Mouse (Mus musculus): Measurements from ENCODE around the gene Pitpnm1. TPM values are rescaled to one million over a fixed set of nuclear protein-coding genes. Genes with fewer than 3 reads are reported as not detected.

Pitpnm1 gene
- polyA plus RNA-seq, 1 experiment, result not detected

DNA sequence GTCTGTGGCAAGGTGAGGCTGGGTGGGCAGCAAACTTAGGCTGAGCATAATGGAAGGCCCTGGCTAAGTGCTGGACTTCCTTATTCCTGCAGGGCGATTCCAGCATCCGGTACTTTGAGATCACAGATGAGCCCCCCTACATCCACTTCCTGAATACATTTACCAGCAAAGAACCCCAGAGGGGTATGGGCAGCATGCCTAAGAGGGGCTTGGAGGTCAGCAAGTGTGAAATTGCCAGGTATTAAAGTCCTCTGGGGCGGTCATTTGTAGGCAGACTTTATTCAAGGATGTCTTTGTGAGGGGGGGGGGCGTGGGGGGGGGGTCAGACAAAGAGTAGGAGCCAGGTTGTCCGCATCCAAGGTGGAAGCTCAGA, 51.7 kb downstream of the Pitpnm1 start:
- H3K4me3 ChIP-seq (ENCODE audit: insufficient read depth, low read depth, low read length), result no peak overlapping the region
- no peak overlapping the region; the same call in 1 of the 2 replicates for H3K27ac ChIP-seq (ENCODE audit: insufficient read depth, low read depth, low read length)
- peaks cover 32% of the 10 kb centered on the region for H3K4me1 ChIP-seq (ENCODE audit: control insufficient read depth, insufficient read depth, low read length)
- WGBS, result 70% methylated on average over 5 of the region's 5 CpGs
- TF ChIP-seq CTCF (IDR thresholded peaks at IDR 0.05; ENCODE audit: insufficient read depth, low read depth, low read length) (no peak), POLR2A (IDR thresholded peaks at IDR 0.05; ENCODE audit: insufficient read depth, low read depth, low read length) (no peak)

- no peak for TF ChIP-seq CTCF (IDR thresholded peaks at IDR 0.05; ENCODE audit: insufficient read depth, low read depth, low read length)
- TF ChIP-seq POLR2A (IDR thresholded peaks at IDR 0.05; ENCODE audit: insufficient read depth, low read depth, low read length), result no peak
- Histone ChIP-seq H3K27ac (ENCODE audit: insufficient read depth, low read depth, low read length) (no peak overlapping the region; the same call in 1 of the 2 replicates), H3K4me3 (ENCODE audit: insufficient read depth, low read depth, low read length) (no peak overlapping the region), H3K4me1 (ENCODE audit: control insufficient read depth, insufficient read depth, low read length) (peaks cover 28% of the 10 kb centered on the region)
- 91% methylated on average over 5 of the region's 5 CpGs for WGBS
Observed at GRCm38 (mm10) chr19:4151898-4152297, 52.1 kb downstream of the Pitpnm1 start.

GRCm38 (mm10) chr19:4152445-4153231, 52.8 kb downstream of the Pitpnm1 start:
- Histone ChIP-seq H3K4me3 (ENCODE audit: insufficient read depth, low read depth, low read length) (no peak overlapping the region), H3K27ac (ENCODE audit: insufficient read depth, low read depth, low read length) (no peak overlapping the region)
- TF ChIP-seq POLR2A (IDR thresholded peaks at IDR 0.05; ENCODE audit: insufficient read depth, low read depth, low read length) (no peak), CTCF (IDR thresholded peaks at IDR 0.05; ENCODE audit: insufficient read depth, low read depth, low read length) (no peak; the same call in 1 of the 2 replicates)

GRCm38 (mm10) chr19:4153232-4153654, 53.4 kb downstream of the Pitpnm1 start, which contains the start of gene Ptprcap:
Ptprcap (plus strand) TSS chr19:4153604.
- Histone ChIP-seq H3K4me1 (ENCODE audit: control insufficient read depth, insufficient read depth, low read length) (peaks cover 24% of the 10 kb centered on the region), H3K27ac (ENCODE audit: insufficient read depth, low read depth, low read length) (no peak within 1 kb of the TSS; the same call in 1 of the 2 replicates), H3K4me3 (ENCODE audit: insufficient read depth, low read depth, low read length) (no peak within 1 kb of the TSS)
- TF ChIP-seq POLR2A (IDR thresholded peaks at IDR 0.05; ENCODE audit: insufficient read depth, low read depth, low read length), result no peak
- TF ChIP-seq CTCF (IDR thresholded peaks at IDR 0.05; ENCODE audit: insufficient read depth, low read depth, low read length), result no peak
- WGBS, result 73% methylated on average over 11 of the region's 11 CpGs

More at GRCm38 (mm10) chr19:4152445-4153231, 52.8 kb downstream of the Pitpnm1 start:
- 84% methylated on average over 8 of the region's 8 CpGs for WGBS
- peaks cover 25% of the 10 kb centered on the region for H3K4me1 ChIP-seq (ENCODE audit: control insufficient read depth, insufficient read depth, low read length)

DNA sequence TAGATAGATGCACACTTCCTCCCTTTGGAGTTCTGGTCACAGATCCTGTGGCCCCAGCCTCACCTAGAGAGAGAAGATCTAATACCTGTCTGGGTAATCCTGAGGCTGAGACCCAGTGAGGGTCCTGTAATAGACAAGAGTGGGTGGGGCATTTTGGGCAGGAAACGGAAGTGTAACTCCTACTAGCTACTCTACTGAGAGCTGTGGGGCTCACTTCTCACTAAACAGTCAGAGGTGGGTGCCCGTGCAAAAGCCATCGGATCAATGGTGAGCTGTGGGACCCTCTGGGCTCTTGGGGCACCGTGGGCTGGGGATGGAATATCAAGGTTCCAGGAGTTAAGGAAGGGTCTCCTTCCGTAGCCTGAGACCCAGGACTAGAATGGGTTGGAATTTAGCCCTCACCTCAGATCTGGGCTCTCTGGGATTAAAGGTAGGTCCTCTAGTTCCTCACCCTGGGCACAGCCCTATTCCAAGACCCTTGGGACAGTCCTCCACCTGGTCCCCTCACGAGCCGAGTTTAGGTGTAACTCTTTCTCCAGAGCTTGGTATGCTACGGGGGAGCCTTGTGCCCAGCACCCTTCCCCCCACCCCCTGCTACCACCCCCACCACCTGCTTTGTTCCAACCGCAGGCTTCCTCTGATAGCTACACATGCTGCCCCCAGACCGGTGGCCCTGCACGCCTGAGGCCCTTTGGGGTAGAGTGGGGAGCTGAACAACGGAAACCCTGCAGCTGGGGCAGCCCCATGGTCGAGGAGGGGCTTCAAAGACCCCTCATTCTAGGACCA, 54.8 kb downstream of the Pitpnm1 start:
- TF ChIP-seq POLR2A (IDR thresholded peaks at IDR 0.05; ENCODE audit: insufficient read depth, low read depth, low read length) (no peak), CTCF (IDR thresholded peaks at IDR 0.05; ENCODE audit: insufficient read depth, low read depth, low read length) (no peak)
- 72% methylated on average over 13 of the region's 13 CpGs for WGBS
- no peak overlapping the region for H3K27ac ChIP-seq (ENCODE audit: insufficient read depth, low read depth, low read length)
- H3K4me3 ChIP-seq (ENCODE audit: insufficient read depth, low read depth, low read length), result no peak overlapping the region
- H3K4me1 ChIP-seq (ENCODE audit: control insufficient read depth, insufficient read depth, low read length), result peaks cover 16% of the 10 kb centered on the region

GRCm38 (mm10) chr19:4155223-4156072, 55.6 kb downstream of the Pitpnm1 start:
- Histone ChIP-seq H3K27ac (ENCODE audit: insufficient read depth, low read depth, low read length) (no peak overlapping the region), H3K4me3 (ENCODE audit: insufficient read depth, low read depth, low read length) (no peak overlapping the region), H3K4me1 (ENCODE audit: control insufficient read depth, insufficient read depth, low read length) (peaks cover 8% of the 10 kb centered on the region; the same call in 1 of the 2 replicates)
- 64% methylated on average over 6 of the region's 6 CpGs for WGBS
- TF ChIP-seq POLR2A (IDR thresholded peaks at IDR 0.05; ENCODE audit: insufficient read depth, low read depth, low read length) (no peak), CTCF (IDR thresholded peaks at IDR 0.05; ENCODE audit: insufficient read depth, low read depth, low read length) (no peak)

GRCm38 (mm10) chr19:4156073-4156579, 56.3 kb downstream of the Pitpnm1 start:
- Histone ChIP-seq H3K27ac (ENCODE audit: insufficient read depth, low read depth, low read length) (no peak overlapping the region), H3K4me3 (ENCODE audit: insufficient read depth, low read depth, low read length) (no peak overlapping the region), H3K4me1 (ENCODE audit: control insufficient read depth, insufficient read depth, low read length) (0 out of 2 replicates have a peak, but pooled peaks cover 2% of the 10 kb centered on the region)
- TF ChIP-seq POLR2A (IDR thresholded peaks at IDR 0.05; ENCODE audit: insufficient read depth, low read depth, low read length), result no peak
- no peak for TF ChIP-seq CTCF (IDR thresholded peaks at IDR 0.05; ENCODE audit: insufficient read depth, low read depth, low read length)
- WGBS, result 66% methylated on average over 20 of the region's 20 CpGs

DNA sequence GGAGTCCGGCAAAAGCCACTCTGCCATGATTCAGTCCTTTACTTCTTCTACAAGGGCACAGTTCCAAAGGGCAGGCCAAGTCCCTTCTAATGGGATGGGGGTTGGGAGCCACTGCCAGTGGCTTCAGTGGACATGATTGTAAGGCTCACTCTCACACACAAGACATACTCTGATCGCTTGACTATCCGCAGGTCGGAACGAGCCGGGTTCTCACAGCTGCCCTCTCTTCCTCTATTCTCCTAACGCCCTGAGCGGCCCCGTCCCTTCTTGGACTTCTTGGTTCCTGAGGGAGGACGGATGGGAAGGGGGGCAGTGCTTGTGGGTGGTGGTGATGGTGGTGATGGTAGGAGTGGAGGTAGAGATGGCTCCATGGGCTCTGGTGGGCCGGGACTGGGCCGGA, 57.0 kb downstream of the Pitpnm1 start:
- Histone ChIP-seq H3K4me1 (ENCODE audit: control insufficient read depth, insufficient read depth, low read length) (0 out of 2 replicates have a peak, but pooled peaks cover 2% of the 10 kb centered on the region), H3K4me3 (ENCODE audit: insufficient read depth, low read depth, low read length) (no peak overlapping the region), H3K27ac (ENCODE audit: insufficient read depth, low read depth, low read length) (no peak overlapping the region)
- 86% methylated on average over 12 of the region's 12 CpGs for WGBS
- TF ChIP-seq CTCF (IDR thresholded peaks at IDR 0.05; ENCODE audit: insufficient read depth, low read depth, low read length) (no peak), POLR2A (IDR thresholded peaks at IDR 0.05; ENCODE audit: insufficient read depth, low read depth, low read length) (no peak)

All from olfactory bulb, adult 2 months (tissue).